In genomic region chr2:157320886-157321285, GRCm38 (mm10) we compare ENCODE assay signal across 16 mouse cellular contexts. TPM values are rescaled to one million over a fixed set of nuclear protein-coding genes. Genes with fewer than 3 reads are reported as not detected.
A peak's percentile ranks its signal among the peaks of the same experiment; 100 is the strongest.
DNase-seq lines count a peak whose midpoint lies in the region; ATAC-seq lines count a peak whose summit lies in the region.
"Had no signal": no experiment of that assay in that cellular context is flagged by ENCODE, and none has a peak within 500 bp of the region (broad histone marks: within the 10 kb centered on the region; RNA-seq: fewer than 3 reads in every experiment).

No protein-coding gene starts in this region.

- H3K9me3 ChIP-seq in embryonic facial prominence, embryonic 12.5 days, result no peaks in the 10 kb centered on the region

- peak overlapping the region; percentile 36; the same call in 1 of the 2 replicates for H3K27ac ChIP-seq in embryonic facial prominence, embryonic 12.5 days
- H3K27ac ChIP-seq: liver, embryonic 14.5 days had no signal

- no peak for ATAC-seq in embryonic facial prominence, embryonic 12.5 days (ENCODE audit: insufficient number of reproducible peaks, insufficient read depth, low FRiP score, low TSS enrichment)
- ATAC-seq: Patski had no signal

- DNase-seq in kidney, adult 18-20 months, result peak; percentile 20
- DNase-seq in kidney, postnatal 10 days, result no peak
- DNase-seq in R1 (ENCODE audit: low read depth, low spot score), result peak; percentile 41
- peak; percentile 23 to 49 for DNase-seq in kidney, postnatal 25 days
- DNase-seq in heart, postnatal 4 days, result no peak
- no peak for DNase-seq in cerebellum, postnatal 4 days (ENCODE audit: low spot score in 2 of 2)
- DNase-seq: adrenal gland, adult 8-10 months; cerebellum, adult 9-11 months had no signal

- H3K4me3 ChIP-seq in embryonic facial prominence, embryonic 12.5 days, result no peak overlapping the region

- WGBS in embryonic facial prominence, embryonic 12.5 days, result 36% methylated on average over 5 of the region's 5 CpGs

- peak overlapping the region; percentile 7; the same call in 1 of the 2 replicates for H3K9ac ChIP-seq in embryonic facial prominence, embryonic 12.5 days
- H3K9ac ChIP-seq: liver, embryonic 14.5 days had no signal

- H3K27me3 ChIP-seq in embryonic facial prominence, embryonic 12.5 days, result no peaks in the 10 kb centered on the region
- H3K27me3 ChIP-seq: CH12.LX, Patski had no signal

- H3K4me2 ChIP-seq in embryonic facial prominence, embryonic 12.5 days (replicated peaks), result no peak overlapping the region

- no peaks in the 10 kb centered on the region for H3K4me1 ChIP-seq in embryonic facial prominence, embryonic 12.5 days

- peaks cover 87% of the 10 kb centered on the region for H3K36me3 ChIP-seq in embryonic facial prominence, embryonic 12.5 days

RNA-seq across cellular contexts. Expression of gene Ghrh, which starts 26.4 kb away (rescaled TPM):
- polyA plus RNA-seq in embryonic facial prominence, embryonic 12.5 days (2016; fragmentation: Nextera tagmentation; extraction: Ambion mirVana), result 2.4 and 3.2 TPM in 2 replicates
- total RNA-seq in heart, postnatal 4 days (2021), result not detected
- total RNA-seq: adrenal gland, adult 8-10 months; CH12.LX; gastrocnemius, adult 18-20 months; heart, postnatal 25 days; left cerebral cortex, postnatal 25 days; monocyte, adult 5-6 weeks had no signal
- polyA plus RNA-seq: Patski had no signal

RNA-seq across cellular contexts. Expression of gene Mroh8, which starts 41.5 kb away (rescaled TPM):
- polyA plus RNA-seq in embryonic facial prominence, embryonic 12.5 days (2016; fragmentation: Nextera tagmentation; extraction: Ambion mirVana), result 0.65 and 0.89 TPM in 2 replicates
- under 1 TPM; 0.07 to 0.11 TPM for total RNA-seq in heart, postnatal 4 days (2021)
- total RNA-seq: heart, postnatal 25 days; monocyte, adult 5-6 weeks had no signal

RNA-seq across cellular contexts. Expression of gene Rpn2, which starts 42.1 kb away (rescaled TPM):
- 265 and 268 TPM in 2 replicates for polyA plus RNA-seq in embryonic facial prominence, embryonic 12.5 days (2016; fragmentation: Nextera tagmentation; extraction: Ambion mirVana)
- 100 to 1,000 TPM; 130 to 137 TPM for total RNA-seq in heart, postnatal 4 days (2021)

RNA-seq across cellular contexts. Expression of gene Manbal, which starts 46.5 kb away (rescaled TPM):
- polyA plus RNA-seq in embryonic facial prominence, embryonic 12.5 days (2016; fragmentation: Nextera tagmentation; extraction: Ambion mirVana), result 78.5 and 82.8 TPM in 2 replicates
- total RNA-seq in heart, postnatal 4 days (2021), result 10 to 100 TPM; 35.8 to 35.9 TPM

Comparison
In these comparisons a context has a peak if more than half of its experiments do, and no peak if none do; other contexts are left out.
1. DNase-seq: peak in kidney, adult 18-20 months (single experiment), R1 (single experiment) and kidney, postnatal 25 days (2 of 2); none in kidney, postnatal 10 days (single experiment), heart, postnatal 4 days (single experiment) and cerebellum, postnatal 4 days (0 of 2).